Mouse (Mus musculus): ENCODE results near the gene Efna2.

DNA sequence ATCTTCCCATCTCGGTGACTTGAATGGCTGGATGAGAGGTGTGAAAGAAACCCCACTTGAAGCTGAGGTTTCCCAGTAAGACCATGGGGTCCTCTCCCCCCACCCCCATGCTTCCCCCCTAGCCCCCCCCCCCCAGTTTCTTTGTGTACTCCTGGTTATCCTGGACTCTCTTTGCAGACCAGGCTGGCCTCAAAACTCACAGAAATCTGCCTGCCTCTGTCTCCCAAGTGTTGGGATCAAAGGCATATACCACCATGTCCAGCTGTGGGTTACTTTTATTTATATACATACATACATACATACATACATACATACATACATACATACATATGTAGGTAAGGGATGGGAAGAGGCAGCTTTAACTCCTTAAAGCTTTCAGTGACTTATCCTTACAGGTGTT is 10.2 kb upstream of the Efna2 start:
- no peak for TF ChIP-seq POLR2A (IDR thresholded peaks at IDR 0.05; ENCODE audit: extremely low read depth, insufficient read depth, low read length)
- TF ChIP-seq CTCF (IDR thresholded peaks at IDR 0.05; ENCODE audit: extremely low read depth, insufficient read depth, low read length) = no peak
